Mouse (Mus musculus) hindbrain, embryonic 12.5 days (tissue): ENCODE measurements around the gene Ttll11. TPM values are rescaled to one million over a fixed set of nuclear protein-coding genes. Genes with fewer than 3 reads are reported as not detected.

Experiments used
- ATAC-seq: fragments of 200-750 bp; cut with Nextera tagmentation; 2 replicates; pipeline ENCODE4 v1.8.0; 2017; ENCODE audit warnings: moderate TSS enrichment; ENCODE audit not compliant: low FRiP score
- H3K27ac ChIP-seq: fragments of 300-500 bp; sonication (generic); 2 replicates; pipeline ENCODE4 v1.5.1; 2016; ENCODE audit warnings: mild to moderate bottlenecking
- H3K27me3 ChIP-seq: fragments of 300-500 bp; sonication (generic); 2 replicates; pipeline ENCODE4 v1.6.1; 2016; ENCODE audit warnings: mild to moderate bottlenecking
- H3K36me3 ChIP-seq: fragments of 300-500 bp; sonication (generic); 2 replicates; pipeline ENCODE4 v1.6.1; 2016; ENCODE audit warnings: mild to moderate bottlenecking
- H3K4me1 ChIP-seq: fragments of 300-500 bp; sonication (generic); 2 replicates; pipeline ENCODE4 v1.6.1; 2016
- H3K4me2 ChIP-seq: fragments of 300-500 bp; sonication (generic); replicated peaks from 2 replicates; pipeline ENCODE4 v1.6.1; 2016; ENCODE audit warnings: mild to moderate bottlenecking
- H3K4me3 ChIP-seq: fragments of 300-500 bp; sonication (generic); 2 replicates; pipeline ENCODE4 v1.5.1; 2016; ENCODE audit warnings: mild to moderate bottlenecking
- H3K9ac ChIP-seq: fragments of 300-500 bp; sonication (generic); 2 replicates; pipeline ENCODE4 v1.6.1; 2016; ENCODE audit warnings: mild to moderate bottlenecking, moderate library complexity
- H3K9me3 ChIP-seq: fragments of 300-500 bp; sonication (generic); replicated peaks from 2 replicates; pipeline ENCODE4 v1.6.1; 2016; ENCODE audit warnings: mild to moderate bottlenecking
- WGBS: fragments of 180-500 bp; shearing (Covaris S2); methylation state at CpG from one replicate; pipeline ENCODE4 v1.1.7; 2016; 5-methylcytosine and 5-hydroxymethylcytosine counted together
- polyA plus RNA-seq: library from polyadenylated mRNA; unstranded; fragments of >200 nt; fragmentation: Nextera tagmentation; extraction: Ambion mirVana; gene quantifications from 2 replicates; pipeline ENCODE4 v1.2.1, GENCODE M21; 2016

Gene Ttll11
- polyA plus RNA-seq, 1 experiment from 2014 or later = 4.6 TPM

GRCm38 (mm10) chr2:35719230-35720005, 260.3 kb downstream of the Ttll11 start:
- H3K4me1 ChIP-seq = peaks cover 8% of the 10 kb centered on the region
- H3K9me3 ChIP-seq = no peaks in the 10 kb centered on the region
- WGBS = 86% methylated on average over 12 of the region's 12 CpGs
- no peak overlapping the region for H3K4me3 ChIP-seq
- H3K36me3 ChIP-seq = peaks cover 92% of the 10 kb centered on the region
- no peaks in the 10 kb centered on the region for H3K27me3 ChIP-seq
- no peak overlapping the region for H3K4me2 ChIP-seq
- no peak for ATAC-seq
- no peak overlapping the region for H3K27ac ChIP-seq
- H3K9ac ChIP-seq = no peak overlapping the region

- H3K9ac ChIP-seq = no peak overlapping the region
- H3K27ac ChIP-seq = no peak overlapping the region
- no peak overlapping the region for H3K4me2 ChIP-seq
- no peaks in the 10 kb centered on the region for H3K27me3 ChIP-seq
- ATAC-seq = no peak
- peaks cover 98% of the 10 kb centered on the region for H3K36me3 ChIP-seq
- no peak overlapping the region for H3K4me3 ChIP-seq
- WGBS = 95% methylated on average over 9 of the region's 9 CpGs
- no peaks in the 10 kb centered on the region for H3K9me3 ChIP-seq
- H3K4me1 ChIP-seq = peaks cover 14% of the 10 kb centered on the region
Observed at GRCm38 (mm10) chr2:35718662-35719061, 261.1 kb downstream of the Ttll11 start.

- ATAC-seq = no peak
- Histone ChIP-seq H3K27me3 (no peaks in the 10 kb centered on the region), H3K4me3 (no peak overlapping the region), H3K4me1 (peaks cover 12% of the 10 kb centered on the region), H3K27ac (no peak overlapping the region), H3K36me3 (peaks cover 97% of the 10 kb centered on the region), H3K9me3 (no peaks in the 10 kb centered on the region), H3K4me2 (no peak overlapping the region), H3K9ac (no peak overlapping the region)
- 88% methylated on average over 5 of the region's 5 CpGs for WGBS
Observed at GRCm38 (mm10) chr2:35718003-35718500, 261.7 kb downstream of the Ttll11 start.

GRCm38 (mm10) chr2:35716175-35716574, 263.5 kb downstream of the Ttll11 start:
- no peak for ATAC-seq

GRCm38 (mm10) chr2:35715485-35715884, 264.2 kb downstream of the Ttll11 start:
- ATAC-seq = no peak
- Histone ChIP-seq H3K36me3 (peaks cover 97% of the 10 kb centered on the region), H3K4me2 (no peak overlapping the region), H3K9me3 (no peaks in the 10 kb centered on the region), H3K4me3 (no peak overlapping the region), H3K9ac (no peak overlapping the region), H3K27me3 (no peaks in the 10 kb centered on the region), H3K27ac (no peak overlapping the region), H3K4me1 (peaks cover 11% of the 10 kb centered on the region)
- 88% methylated on average over 3 of the region's 3 CpGs for WGBS

More at GRCm38 (mm10) chr2:35716175-35716574, 263.5 kb downstream of the Ttll11 start:
- WGBS = 75% methylated on average over 1 of the region's 1 CpGs
- no peak overlapping the region for H3K9ac ChIP-seq
- H3K4me3 ChIP-seq = no peak overlapping the region
- H3K36me3 ChIP-seq = peaks cover 97% of the 10 kb centered on the region
- H3K27ac ChIP-seq = no peak overlapping the region
- H3K4me1 ChIP-seq = peaks cover 11% of the 10 kb centered on the region
- H3K9me3 ChIP-seq = no peaks in the 10 kb centered on the region
- no peaks in the 10 kb centered on the region for H3K27me3 ChIP-seq
- no peak overlapping the region for H3K4me2 ChIP-seq

- H3K9me3 ChIP-seq = no peaks in the 10 kb centered on the region
- H3K4me1 ChIP-seq = peaks cover 11% of the 10 kb centered on the region
- ATAC-seq = no peak
- H3K27ac ChIP-seq = peak overlapping the region; percentile 48; the same call in 1 of the 2 replicates
- no peak overlapping the region for H3K4me3 ChIP-seq
- H3K36me3 ChIP-seq = peaks cover 97% of the 10 kb centered on the region
- no peaks in the 10 kb centered on the region for H3K27me3 ChIP-seq
- WGBS = 71% methylated on average over 8 of the region's 8 CpGs
- no peak overlapping the region for H3K9ac ChIP-seq
- H3K4me2 ChIP-seq = no peak overlapping the region
Observed at GRCm38 (mm10) chr2:35714742-35715167, 265.0 kb downstream of the Ttll11 start.

GRCm38 (mm10) chr2:35713460-35713859, 266.3 kb downstream of the Ttll11 start:
- H3K27ac ChIP-seq = no peak overlapping the region
- H3K36me3 ChIP-seq = peaks cover 96% of the 10 kb centered on the region

GRCm38 (mm10) chr2:35712611-35713010, 267.1 kb downstream of the Ttll11 start:
- no peaks in the 10 kb centered on the region for H3K27me3 ChIP-seq
- H3K4me3 ChIP-seq = no peak overlapping the region
- H3K9ac ChIP-seq = no peak overlapping the region
- WGBS = 90% methylated on average over 5 of the region's 5 CpGs
- H3K27ac ChIP-seq = no peak overlapping the region
- no peak overlapping the region for H3K4me2 ChIP-seq
- H3K9me3 ChIP-seq = no peaks in the 10 kb centered on the region
- peaks cover 11% of the 10 kb centered on the region for H3K4me1 ChIP-seq
- H3K36me3 ChIP-seq = peaks cover 91% of the 10 kb centered on the region
- ATAC-seq = no peak

More at GRCm38 (mm10) chr2:35713460-35713859, 266.3 kb downstream of the Ttll11 start:
- Histone ChIP-seq H3K4me1 (peaks cover 11% of the 10 kb centered on the region), H3K9me3 (no peaks in the 10 kb centered on the region), H3K9ac (no peak overlapping the region), H3K27me3 (no peaks in the 10 kb centered on the region), H3K4me2 (no peak overlapping the region), H3K4me3 (no peak overlapping the region)
- no peak for ATAC-seq
- 97% methylated on average over 7 of the region's 7 CpGs for WGBS

GRCm38 (mm10) chr2:35703241-35703640, 276.5 kb downstream of the Ttll11 start:
- H3K9ac ChIP-seq = no peak overlapping the region
- 0 out of 2 replicates have a peak, but pooled peaks cover 2% of the 10 kb centered on the region for H3K36me3 ChIP-seq
- ATAC-seq = no peak
- WGBS = 97% methylated on average over 3 of the region's 3 CpGs
- H3K27me3 ChIP-seq = no peaks in the 10 kb centered on the region
- H3K9me3 ChIP-seq = no peaks in the 10 kb centered on the region
- H3K27ac ChIP-seq = peak overlapping the region; percentile 80
- H3K4me3 ChIP-seq = no peak overlapping the region
- H3K4me1 ChIP-seq = peaks cover 54% of the 10 kb centered on the region
- no peak overlapping the region for H3K4me2 ChIP-seq

- H3K9ac ChIP-seq = no peak overlapping the region
- peak; percentile 26; the same call in 1 of the 2 replicates for ATAC-seq
- 41% methylated on average over 6 of the region's 6 CpGs for WGBS
- H3K4me1 ChIP-seq = peaks cover 58% of the 10 kb centered on the region
- no peaks in the 10 kb centered on the region for H3K27me3 ChIP-seq
- peak overlapping the region; percentile 80 for H3K27ac ChIP-seq
- no peak overlapping the region for H3K4me2 ChIP-seq
- no peak overlapping the region for H3K4me3 ChIP-seq
- H3K36me3 ChIP-seq = no peaks in the 10 kb centered on the region
- no peaks in the 10 kb centered on the region for H3K9me3 ChIP-seq
Observed at GRCm38 (mm10) chr2:35702608-35703007, 277.1 kb downstream of the Ttll11 start.

GRCm38 (mm10) chr2:35702001-35702400, 277.7 kb downstream of the Ttll11 start:
- H3K27me3 ChIP-seq = no peaks in the 10 kb centered on the region
- no peaks in the 10 kb centered on the region for H3K36me3 ChIP-seq
- no peak overlapping the region for H3K4me2 ChIP-seq
- peaks cover 60% of the 10 kb centered on the region for H3K4me1 ChIP-seq
- WGBS = 90% methylated on average over 7 of the region's 7 CpGs
- no peaks in the 10 kb centered on the region for H3K9me3 ChIP-seq
- no peak overlapping the region for H3K9ac ChIP-seq
- H3K4me3 ChIP-seq = no peak overlapping the region
- ATAC-seq = no peak
- H3K27ac ChIP-seq = peak overlapping the region; percentile 80
